Mouse (Mus musculus): ENCODE measurements around the gene Akap1.

The Akap1 gene

GRCm38 (mm10) chr11:88783525-88783924, 80.9 kb downstream of the Akap1 start:
- CTCF ChIA-PET, result interaction anchor here (0.5 kb wide), 1 partner anchor 422 kb away, joined by 3 read pairs; no protein-coding TSS in a partner anchor

DNA sequence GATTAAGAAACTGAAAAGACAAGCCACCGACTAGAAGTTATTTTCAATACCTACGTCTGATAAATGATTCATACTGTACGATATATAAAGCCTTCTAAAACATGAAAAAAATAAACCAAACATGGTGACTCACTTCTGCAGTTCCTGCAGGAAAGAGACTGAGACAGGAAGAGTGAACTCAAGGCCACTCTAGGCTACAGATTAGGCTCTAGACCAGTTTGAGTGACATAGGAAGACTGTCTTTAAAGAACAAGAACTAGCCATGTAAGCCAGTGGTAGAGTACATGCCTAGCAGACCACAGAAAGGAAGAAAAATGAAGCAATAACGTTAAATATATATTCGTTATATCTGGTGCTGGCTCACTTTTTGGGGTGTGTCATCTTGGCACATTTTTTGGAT, 81.9 kb downstream of the Akap1 start:
- CTCF ChIA-PET, result no interaction called here
